Mouse (Mus musculus) natural killer cell, adult 2 months (primary cell): ENCODE measurements around the gene Cryzl2.

Experiments used
- DNase-seq, 2 experiments: peaks; one replicate each; pipeline ENCODE4 v3.0.0; 2022; ENCODE audit warnings: low spot score in 2 of 2

The Cryzl2 gene

GRCm38 (mm10) chr1:157458421-157459208 lies at the start of gene Cryzl2:
Gene Cryzl2 (plus strand): TSS chr1:157458577.
- peak; percentile 60 for DNase-seq

- DNase-seq: no peak
Observed at GRCm38 (mm10) chr1:157409648-157410047, 48.7 kb upstream of the Cryzl2 start.

GRCm38 (mm10) chr1:157410937-157411336 lies 47.4 kb upstream of the Cryzl2 start:
- no peak for DNase-seq

GRCm38 (mm10) chr1:157411341-157411710 lies 47.1 kb upstream of the Cryzl2 start:
- DNase-seq: no peak

GRCm38 (mm10) chr1:157411711-157412380 lies 46.5 kb upstream of the Cryzl2 start:
- peak; percentile 6 for DNase-seq

- peak; percentile 73 to 86 for DNase-seq
Observed at GRCm38 (mm10) chr1:157412454-157413369, 45.7 kb upstream of the Cryzl2 start, which contains the start of gene Rasal2. Gene Rasal2 (minus strand): TSS chr1:157412595.

- no peak for DNase-seq
Observed at GRCm38 (mm10) chr1:157415771-157416170, 42.6 kb upstream of the Cryzl2 start.

GRCm38 (mm10) chr1:157416628-157417027 lies 41.7 kb upstream of the Cryzl2 start:
- DNase-seq: no peak

GRCm38 (mm10) chr1:157417414-157417813 lies 41.0 kb upstream of the Cryzl2 start:
- no peak for DNase-seq

- no peak for DNase-seq
Observed at GRCm38 (mm10) chr1:157417861-157418260, 40.5 kb upstream of the Cryzl2 start.

- DNase-seq: no peak
Observed at GRCm38 (mm10) chr1:157425741-157426427, 32.5 kb upstream of the Cryzl2 start.

- no peak for DNase-seq
Observed at GRCm38 (mm10) chr1:157426933-157427332, 31.4 kb upstream of the Cryzl2 start.

GRCm38 (mm10) chr1:157427604-157428003 lies 30.8 kb upstream of the Cryzl2 start:
- no peak for DNase-seq

GRCm38 (mm10) chr1:157428366-157428765 lies 30.0 kb upstream of the Cryzl2 start:
- DNase-seq: no peak

GRCm38 (mm10) chr1:157433316-157433715 lies 25.1 kb upstream of the Cryzl2 start:
- DNase-seq: no peak

- DNase-seq: no peak
Observed at GRCm38 (mm10) chr1:157434404-157434803, 24.0 kb upstream of the Cryzl2 start.

GRCm38 (mm10) chr1:157435926-157436325 lies 22.5 kb upstream of the Cryzl2 start:
- DNase-seq: no peak

GRCm38 (mm10) chr1:157438290-157438689 lies 20.1 kb upstream of the Cryzl2 start:
- no peak for DNase-seq

GRCm38 (mm10) chr1:157439101-157439500 lies 19.3 kb upstream of the Cryzl2 start:
- DNase-seq: no peak

GRCm38 (mm10) chr1:157439973-157440641 lies 18.3 kb upstream of the Cryzl2 start:
- DNase-seq: no peak
